Mouse (Mus musculus) erythroblast, embryonic 14.5 days (primary cell): Measurements from ENCODE around the gene Hecw1.

Experiments used
- GATA1 ChIP-seq: IDR thresholded peaks from 2 replicates; pipeline ENCODE4 v1.6.1; 2012; ENCODE audit warnings: low read length, inconsistent platforms, mixed read lengths
- TAL1 ChIP-seq: IDR thresholded peaks from 3 replicates; pipeline ENCODE4 v1.6.1; 2012; ENCODE audit warnings: low read length, inconsistent platforms, mixed read lengths

GRCm38 (mm10) chr13:14519605-14520004 is 3.4 kb downstream of the Hecw1 start:
- TF ChIP-seq GATA1 (no peak), TAL1 (no peak)
